Mouse (Mus musculus) lung, postnatal 0 days (tissue): Measurements from ENCODE around the gene Draxin.

Source experiments
- CTCF ChIP-seq: IDR thresholded peaks from 2 replicates; pipeline ENCODE4 v1.5.1; 2016; ENCODE audit warnings: antibody characterized with exemption, mild to moderate bottlenecking
- EP300 ChIP-seq: IDR thresholded peaks from 2 replicates; pipeline ENCODE4 v1.6.1; 2016; ENCODE audit warnings: antibody characterized with exemption, mild to moderate bottlenecking, control low read depth

GRCm38 (mm10) chr4:148079944-148080596 lies 50.4 kb downstream of the Draxin start:
- TF ChIP-seq CTCF, result no peak
- TF ChIP-seq EP300, result no peak
